Mouse (Mus musculus) spleen, embryonic (tissue): ENCODE results near the gene Pnpla2.

Experiments used
- CTCF ChIA-PET: fragments of 350-600 bp; sonication (Branson Sonifier 250); formaldehyde crosslinking; loops from one replicate; lab custom pipeline; 2022; lab: Charles Lee

The Pnpla2 gene

GRCm38 (mm10) chr7:141478270-141478748 is 23.3 kb downstream of the Pnpla2 start:
- CTCF ChIA-PET, result no interaction called here

- CTCF ChIA-PET, result interaction anchor here (0.8 to 1.1 kb wide), 3 partner anchors 47 to 443 kb away, joined by 3 read pairs; no protein-coding TSS in a partner anchor
These were observed 26.0 kb downstream of the Pnpla2 start for GRCm38 (mm10) chr7:141480842-141481497.

GRCm38 (mm10) chr7:141481498-141482401 is 26.8 kb downstream of the Pnpla2 start:
- CTCF ChIA-PET, result interaction anchor here (0.8 to 1.1 kb wide), 2 partner anchors 46 to 439 kb away, joined by 3 read pairs; no protein-coding TSS in a partner anchor

- CTCF ChIA-PET, result interaction anchor here (0.6 kb wide), 1 partner anchor 79 kb away, joined by 12 read pairs; no protein-coding TSS in a partner anchor
These were observed 27.6 kb downstream of the Pnpla2 start for GRCm38 (mm10) chr7:141482531-141483024.

- CTCF ChIA-PET, result interaction anchor here (0.6 kb wide), 2 partner anchors 80 to 104 kb away, joined by 4 to 12 read pairs; no protein-coding TSS in a partner anchor
These were observed 28.2 kb downstream of the Pnpla2 start for GRCm38 (mm10) chr7:141483114-141483653.

GRCm38 (mm10) chr7:141484186-141485120 is 29.5 kb downstream of the Pnpla2 start:
- CTCF ChIA-PET, result no interaction called here

- CTCF ChIA-PET, result no interaction called here
These were observed 30.2 kb downstream of the Pnpla2 start for GRCm38 (mm10) chr7:141485186-141485585.

GRCm38 (mm10) chr7:141485606-141486005 is 30.6 kb downstream of the Pnpla2 start:
- CTCF ChIA-PET, result no interaction called here

- CTCF ChIA-PET, result no interaction called here
These were observed 31.2 kb downstream of the Pnpla2 start for GRCm38 (mm10) chr7:141486239-141486638.

GRCm38 (mm10) chr7:141487141-141487540 is 32.1 kb downstream of the Pnpla2 start:
- CTCF ChIA-PET, result interaction anchor here (0.8 kb wide), 1 partner anchor 651 kb away, joined by 4 read pairs; no protein-coding TSS in a partner anchor

- CTCF ChIA-PET, result no interaction called here
These were observed 36.2 kb downstream of the Pnpla2 start for GRCm38 (mm10) chr7:141491151-141491550.

GRCm38 (mm10) chr7:141492738-141493137 is 37.7 kb downstream of the Pnpla2 start:
- CTCF ChIA-PET, result no interaction called here

- CTCF ChIA-PET, result no interaction called here
These were observed 38.7 kb downstream of the Pnpla2 start for GRCm38 (mm10) chr7:141493729-141494128.

GRCm38 (mm10) chr7:141495379-141495778 is 40.4 kb downstream of the Pnpla2 start:
- CTCF ChIA-PET, result no interaction called here

GRCm38 (mm10) chr7:141495940-141496339 is 40.9 kb downstream of the Pnpla2 start:
- CTCF ChIA-PET, result no interaction called here

- CTCF ChIA-PET, result no interaction called here
These were observed 42.6 kb downstream of the Pnpla2 start for GRCm38 (mm10) chr7:141497600-141497999.

- CTCF ChIA-PET, result no interaction called here
These were observed 47.0 kb downstream of the Pnpla2 start for GRCm38 (mm10) chr7:141501820-141502555.

- CTCF ChIA-PET, result no interaction called here
These were observed 47.5 kb downstream of the Pnpla2 start for GRCm38 (mm10) chr7:141502556-141502905.

GRCm38 (mm10) chr7:141506278-141506677 is 51.3 kb downstream of the Pnpla2 start:
- CTCF ChIA-PET, result no interaction called here

- CTCF ChIA-PET, result no interaction called here
These were observed 53.2 kb downstream of the Pnpla2 start for GRCm38 (mm10) chr7:141508160-141508559.
